Mouse (Mus musculus): Measurements from ENCODE around the gene Loxl3. TPM values are rescaled to one million over a fixed set of nuclear protein-coding genes. Genes with fewer than 3 reads are reported as not detected.
A peak's percentile ranks its signal among the peaks of the same experiment; 100 is the strongest.

Loxl3 gene
- polyA plus RNA-seq, 1 experiment from 2014 or later: 8.3 TPM

DNA sequence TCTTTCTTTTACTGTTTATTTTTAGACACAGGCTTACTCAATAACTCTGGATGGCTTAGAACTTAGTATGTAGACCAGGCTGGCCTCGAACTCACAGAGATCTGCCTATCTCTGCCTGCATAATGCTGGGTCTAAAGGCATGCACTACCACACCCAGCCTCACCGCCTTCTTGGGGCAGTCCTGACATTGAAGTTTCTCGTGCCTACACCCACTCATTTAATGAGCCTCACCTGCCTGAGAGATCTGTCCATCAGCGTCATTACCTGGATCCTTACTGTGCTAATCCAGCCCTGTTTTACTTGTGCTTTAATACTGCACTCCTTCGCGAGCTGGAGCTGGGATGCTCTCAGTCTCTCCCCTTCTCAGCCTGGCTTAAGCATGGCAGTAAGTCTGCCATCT, 22.2 kb upstream of the Loxl3 start:
- Histone ChIP-seq H3K4me2 (ENCODE audit: low read depth, low read length) (no peak overlapping the region), H3K36me3 (ENCODE audit: control insufficient read depth, insufficient read depth) (no peaks in the 10 kb centered on the region), H3K27ac (ENCODE audit: low read length) (no peak overlapping the region), H3K27me3 (ENCODE audit: control insufficient read depth, insufficient read depth, low read length) (no peaks in the 10 kb centered on the region), H3K9me3 (replicated peaks; ENCODE audit: control insufficient read depth, low read length) (no peaks in the 10 kb centered on the region), H3K4me3 (ENCODE audit: low read length) (no peak overlapping the region), H3K9ac (ENCODE audit: low read length) (no peak overlapping the region), H3K4me1 (ENCODE audit: control insufficient read depth, insufficient read depth, low read length) (no peaks in the 10 kb centered on the region; the same call in none of the 2 replicates)
- WGBS: 79% methylated on average over 6 of the region's 6 CpGs
- no peak for ATAC-seq (replicated peaks; ENCODE audit: extremely low read depth, insufficient read depth, low FRiP score)

DNA sequence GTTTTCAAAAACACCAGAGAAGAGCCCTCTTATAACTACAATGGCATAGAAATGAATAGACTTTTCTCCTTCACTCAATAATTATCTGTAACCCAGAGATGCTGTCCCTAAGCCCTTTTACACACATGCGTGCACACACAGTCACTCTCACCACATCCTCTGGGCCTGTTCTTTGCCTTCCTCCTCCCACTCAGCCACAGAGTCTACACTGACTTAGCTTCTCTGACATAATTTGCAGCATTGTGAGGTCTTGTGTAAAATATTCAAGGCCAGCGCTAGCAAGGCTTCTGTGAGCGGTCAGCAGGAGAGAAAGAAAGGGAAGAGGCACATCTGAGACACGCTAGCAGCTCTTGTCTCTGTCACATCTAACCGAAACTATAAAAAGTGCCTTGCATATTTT, 20.5 kb upstream of the Loxl3 start:
- H3K4me1 ChIP-seq (ENCODE audit: control insufficient read depth, insufficient read depth, low read length): no peaks in the 10 kb centered on the region; the same call in none of the 2 replicates
- H3K4me3 ChIP-seq (ENCODE audit: low read length): no peak overlapping the region
- no peaks in the 10 kb centered on the region for H3K27me3 ChIP-seq (ENCODE audit: control insufficient read depth, insufficient read depth, low read length)
- WGBS: 75% methylated on average over 5 of the region's 5 CpGs
- H3K27ac ChIP-seq (ENCODE audit: low read length): no peak overlapping the region
- no peaks in the 10 kb centered on the region; the same call in 1 of the 2 replicates for H3K9me3 ChIP-seq (replicated peaks; ENCODE audit: control insufficient read depth, low read length)
- no peak overlapping the region for H3K4me2 ChIP-seq (ENCODE audit: low read depth, low read length)
- H3K36me3 ChIP-seq (ENCODE audit: control insufficient read depth, insufficient read depth): no peaks in the 10 kb centered on the region
- no peak overlapping the region for H3K9ac ChIP-seq (ENCODE audit: low read length)
- ATAC-seq (replicated peaks; ENCODE audit: extremely low read depth, insufficient read depth, low FRiP score): no peak

- Histone ChIP-seq H3K27ac (ENCODE audit: low read length) (no peak overlapping the region), H3K4me3 (ENCODE audit: low read length) (no peak overlapping the region), H3K9ac (ENCODE audit: low read length) (no peak overlapping the region), H3K27me3 (ENCODE audit: control insufficient read depth, insufficient read depth, low read length) (no peaks in the 10 kb centered on the region), H3K9me3 (replicated peaks; ENCODE audit: control insufficient read depth, low read length) (no peaks in the 10 kb centered on the region; the same call in 1 of the 2 replicates), H3K4me1 (ENCODE audit: control insufficient read depth, insufficient read depth, low read length) (no peaks in the 10 kb centered on the region; the same call in none of the 2 replicates), H3K36me3 (ENCODE audit: control insufficient read depth, insufficient read depth) (no peaks in the 10 kb centered on the region), H3K4me2 (ENCODE audit: low read depth, low read length) (no peak overlapping the region)
- no peak for ATAC-seq (replicated peaks; ENCODE audit: extremely low read depth, insufficient read depth, low FRiP score)
- WGBS: 47% methylated on average over 12 of the region's 12 CpGs
Observed at GRCm38 (mm10) chr6:83014482-83015466, 19.2 kb upstream of the Loxl3 start.

GRCm38 (mm10) chr6:83015749-83016148, 18.2 kb upstream of the Loxl3 start:
- Histone ChIP-seq H3K27me3 (ENCODE audit: control insufficient read depth, insufficient read depth, low read length) (no peaks in the 10 kb centered on the region), H3K36me3 (ENCODE audit: control insufficient read depth, insufficient read depth) (no peaks in the 10 kb centered on the region), H3K4me2 (ENCODE audit: low read depth, low read length) (no peak overlapping the region), H3K4me1 (ENCODE audit: control insufficient read depth, insufficient read depth, low read length) (no peaks in the 10 kb centered on the region), H3K9me3 (replicated peaks; ENCODE audit: control insufficient read depth, low read length) (no peaks in the 10 kb centered on the region; the same call in 1 of the 2 replicates), H3K4me3 (ENCODE audit: low read length) (no peak overlapping the region), H3K9ac (ENCODE audit: low read length) (no peak overlapping the region), H3K27ac (ENCODE audit: low read length) (no peak overlapping the region)
- ATAC-seq (replicated peaks; ENCODE audit: extremely low read depth, insufficient read depth, low FRiP score): no peak
- WGBS: 76% methylated on average over 2 of the region's 2 CpGs

DNA sequence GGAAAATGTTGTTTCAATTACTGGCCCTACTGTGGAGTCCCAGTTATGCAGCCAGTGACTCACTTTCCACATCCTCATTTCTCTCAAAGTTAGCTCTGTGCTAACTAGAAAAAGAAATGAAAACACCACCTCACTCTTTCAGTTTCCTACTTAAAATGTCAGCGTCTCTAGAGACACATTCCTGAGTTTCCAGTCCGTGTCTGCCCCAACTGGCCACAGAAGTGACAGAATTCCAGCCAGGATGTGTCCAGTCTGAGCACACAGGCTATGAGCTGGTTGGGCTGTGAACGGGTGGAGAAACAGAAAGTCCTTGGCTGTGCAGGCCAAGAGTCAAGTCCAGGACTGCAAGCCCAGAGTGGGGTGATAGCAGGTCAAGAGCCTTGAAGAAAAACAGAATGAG, 16.8 kb upstream of the Loxl3 start:
- no peak overlapping the region for H3K4me2 ChIP-seq (ENCODE audit: low read depth, low read length)
- no peaks in the 10 kb centered on the region for H3K27me3 ChIP-seq (ENCODE audit: control insufficient read depth, insufficient read depth, low read length)
- H3K9me3 ChIP-seq (replicated peaks; ENCODE audit: control insufficient read depth, low read length): no peaks in the 10 kb centered on the region; the same call in 1 of the 2 replicates
- ATAC-seq (replicated peaks; ENCODE audit: extremely low read depth, insufficient read depth, low FRiP score): peak; percentile 69; the same call in 1 of the 2 replicates
- peak overlapping the region; percentile 62 for H3K27ac ChIP-seq (ENCODE audit: low read length)
- H3K4me1 ChIP-seq (ENCODE audit: control insufficient read depth, insufficient read depth, low read length): no peaks in the 10 kb centered on the region
- H3K36me3 ChIP-seq (ENCODE audit: control insufficient read depth, insufficient read depth): no peaks in the 10 kb centered on the region
- 9% methylated on average over 3 of the region's 3 CpGs for WGBS
- H3K9ac ChIP-seq (ENCODE audit: low read length): no peak overlapping the region
- no peak overlapping the region for H3K4me3 ChIP-seq (ENCODE audit: low read length)

DNA sequence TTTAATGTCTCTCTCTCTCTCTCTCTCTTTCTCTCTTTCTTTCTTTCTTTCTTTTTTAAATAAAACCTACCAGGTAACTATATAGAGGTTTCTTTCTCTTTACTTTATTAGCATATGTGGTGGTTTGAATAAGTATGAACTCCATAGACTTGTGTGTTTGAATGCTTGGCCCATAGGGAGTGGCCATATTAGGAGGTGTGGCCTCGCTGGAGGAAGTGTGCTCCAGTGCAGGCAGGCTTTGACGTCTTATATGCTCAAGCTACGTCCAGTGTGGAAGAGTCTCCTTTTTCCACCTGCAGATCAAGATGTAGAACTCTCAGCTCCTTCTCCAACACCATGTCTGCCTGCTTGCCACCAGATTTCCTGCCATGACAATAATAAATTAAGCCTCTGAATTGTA, 14.9 kb upstream of the Loxl3 start:
- H3K27ac ChIP-seq (ENCODE audit: low read length): no peak overlapping the region
- no peaks in the 10 kb centered on the region for H3K27me3 ChIP-seq (ENCODE audit: control insufficient read depth, insufficient read depth, low read length)
- H3K4me2 ChIP-seq (ENCODE audit: low read depth, low read length): no peak overlapping the region
- H3K4me3 ChIP-seq (ENCODE audit: low read length): no peak overlapping the region
- H3K36me3 ChIP-seq (ENCODE audit: control insufficient read depth, insufficient read depth): no peaks in the 10 kb centered on the region
- 77% methylated on average over 3 of the region's 3 CpGs for WGBS
- H3K9ac ChIP-seq (ENCODE audit: low read length): no peak overlapping the region
- H3K9me3 ChIP-seq (replicated peaks; ENCODE audit: control insufficient read depth, low read length): no peaks in the 10 kb centered on the region; the same call in 1 of the 2 replicates
- ATAC-seq (replicated peaks; ENCODE audit: extremely low read depth, insufficient read depth, low FRiP score): no peak
- H3K4me1 ChIP-seq (ENCODE audit: control insufficient read depth, insufficient read depth, low read length): no peaks in the 10 kb centered on the region

DNA sequence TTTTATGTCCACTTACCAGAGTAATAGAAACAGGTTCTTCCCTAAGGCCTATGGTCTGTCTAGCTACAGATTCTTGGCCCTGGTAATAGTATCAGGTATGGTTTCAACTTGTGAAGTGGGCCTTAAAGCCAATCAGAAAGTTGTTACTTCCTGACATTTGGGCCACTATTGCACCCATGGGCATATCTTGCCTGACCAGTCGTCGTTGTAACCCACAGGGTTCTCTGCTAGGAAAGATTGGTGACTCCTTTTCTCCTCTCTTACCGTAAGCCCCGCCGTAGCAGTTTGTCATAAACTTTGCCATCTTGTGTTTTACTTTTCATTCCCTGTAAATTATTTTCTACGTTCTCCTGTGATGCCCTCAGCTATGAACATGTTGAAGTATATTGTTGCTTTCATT, 13.9 kb upstream of the Loxl3 start:
- Histone ChIP-seq H3K9me3 (replicated peaks; ENCODE audit: control insufficient read depth, low read length) (no peaks in the 10 kb centered on the region; the same call in 1 of the 2 replicates), H3K9ac (ENCODE audit: low read length) (no peak overlapping the region), H3K4me2 (ENCODE audit: low read depth, low read length) (no peak overlapping the region), H3K27ac (ENCODE audit: low read length) (no peak overlapping the region), H3K4me3 (ENCODE audit: low read length) (no peak overlapping the region), H3K4me1 (ENCODE audit: control insufficient read depth, insufficient read depth, low read length) (no peaks in the 10 kb centered on the region), H3K27me3 (ENCODE audit: control insufficient read depth, insufficient read depth, low read length) (no peaks in the 10 kb centered on the region), H3K36me3 (ENCODE audit: control insufficient read depth, insufficient read depth) (no peaks in the 10 kb centered on the region)
- 85% methylated on average over 6 of the region's 6 CpGs for WGBS
- ATAC-seq (replicated peaks; ENCODE audit: extremely low read depth, insufficient read depth, low FRiP score): no peak

DNA sequence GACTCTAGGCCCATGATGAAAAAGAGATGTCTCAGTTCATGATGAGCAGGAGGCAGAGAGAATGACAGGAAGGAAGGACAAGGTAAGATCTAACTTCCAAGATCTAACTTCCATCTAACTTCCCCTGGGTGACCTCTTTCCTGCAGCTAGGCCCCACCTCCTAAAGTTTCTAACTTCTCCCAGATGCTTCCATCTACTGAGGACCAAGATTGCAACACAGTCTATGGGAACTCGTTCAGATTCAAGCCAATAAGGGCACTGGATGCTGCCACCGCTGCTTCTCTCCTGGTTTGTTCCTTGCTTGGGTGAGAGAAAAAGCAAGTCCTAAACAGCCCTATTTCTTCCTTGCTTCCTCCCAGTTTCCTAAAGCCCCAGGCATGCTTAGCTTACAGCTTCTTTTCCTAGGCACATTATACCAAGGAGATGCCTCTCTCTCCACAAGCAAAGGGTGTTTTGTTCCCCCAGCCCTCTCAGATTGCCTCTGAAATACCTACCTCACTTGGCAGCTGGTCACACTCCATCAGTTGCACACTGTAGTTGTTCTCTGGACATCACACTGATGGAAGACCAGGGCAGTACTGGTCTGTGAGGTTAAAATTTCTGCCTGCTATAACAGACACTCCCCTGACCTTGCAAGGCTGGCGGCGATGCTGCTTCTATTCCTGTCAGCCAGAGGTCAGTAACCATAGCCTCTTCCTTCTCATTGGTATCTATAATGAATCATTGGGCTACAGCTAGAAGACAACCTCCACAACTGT, 13.0 kb upstream of the Loxl3 start:
- Histone ChIP-seq H3K27me3 (ENCODE audit: control insufficient read depth, insufficient read depth, low read length) (no peaks in the 10 kb centered on the region), H3K9ac (ENCODE audit: low read length) (no peak overlapping the region), H3K4me3 (ENCODE audit: low read length) (no peak overlapping the region), H3K27ac (ENCODE audit: low read length) (no peak overlapping the region), H3K9me3 (replicated peaks; ENCODE audit: control insufficient read depth, low read length) (no peaks in the 10 kb centered on the region; the same call in 1 of the 2 replicates), H3K36me3 (ENCODE audit: control insufficient read depth, insufficient read depth) (no peaks in the 10 kb centered on the region), H3K4me2 (ENCODE audit: low read depth, low read length) (no peak overlapping the region), H3K4me1 (ENCODE audit: control insufficient read depth, insufficient read depth, low read length) (no peaks in the 10 kb centered on the region)
- ATAC-seq (replicated peaks; ENCODE audit: extremely low read depth, insufficient read depth, low FRiP score): no peak
- WGBS: 63% methylated on average over 4 of the region's 4 CpGs

DNA sequence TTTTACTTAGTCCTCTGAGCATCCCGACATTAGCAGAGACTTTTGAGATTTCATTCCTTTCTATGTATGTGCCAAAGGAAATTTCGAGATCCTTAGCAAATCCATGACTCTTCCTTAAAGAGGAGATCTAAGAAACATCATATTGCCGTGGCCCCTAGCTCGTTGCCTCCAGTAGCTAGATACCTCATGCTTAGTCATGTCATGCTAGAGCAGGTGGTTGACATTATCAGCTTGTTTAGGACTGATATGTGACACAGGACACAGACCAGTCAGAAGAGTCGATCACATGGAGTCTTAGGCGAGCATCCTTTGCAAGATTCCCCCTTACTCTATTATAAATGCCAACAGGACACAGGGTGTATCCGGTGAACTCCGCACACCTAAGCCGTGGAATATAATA, 11.0 kb upstream of the Loxl3 start:
- no peaks in the 10 kb centered on the region; the same call in 1 of the 2 replicates for H3K9me3 ChIP-seq (replicated peaks; ENCODE audit: control insufficient read depth, low read length)
- H3K27ac ChIP-seq (ENCODE audit: low read length): no peak overlapping the region
- no peak overlapping the region for H3K9ac ChIP-seq (ENCODE audit: low read length)
- H3K27me3 ChIP-seq (ENCODE audit: control insufficient read depth, insufficient read depth, low read length): no peaks in the 10 kb centered on the region
- ATAC-seq (replicated peaks; ENCODE audit: extremely low read depth, insufficient read depth, low FRiP score): no peak
- H3K4me3 ChIP-seq (ENCODE audit: low read length): no peak overlapping the region
- H3K4me1 ChIP-seq (ENCODE audit: control insufficient read depth, insufficient read depth, low read length): peaks cover 7% of the 10 kb centered on the region
- 81% methylated on average over 9 of the region's 9 CpGs for WGBS
- no peak overlapping the region for H3K4me2 ChIP-seq (ENCODE audit: low read depth, low read length)
- no peaks in the 10 kb centered on the region for H3K36me3 ChIP-seq (ENCODE audit: control insufficient read depth, insufficient read depth)

Data from heart, embryonic 16.5 days (tissue).